Mouse (Mus musculus): ENCODE measurements around the gene Lpcat4. TPM values are rescaled to one million over a fixed set of nuclear protein-coding genes. Genes with fewer than 3 reads are reported as not detected.
"Not testable (repeated sequence)": the region's sequence is repeated elsewhere in the genome, so short reads cannot be mapped to it uniquely, and the experiment has no call there.

The Lpcat4 gene
- polyA plus RNA-seq, 1 experiment from 2014 or later: 16.3 TPM

- H3K36me3 ChIP-seq: no peaks in the 10 kb centered on the region
- 0 out of 2 replicates have a peak, but pooled peaks cover 3% of the 10 kb centered on the region for H3K4me1 ChIP-seq
- under 1% methylated on average over 21 of the region's 21 CpGs for WGBS
- H3K9me3 ChIP-seq: no peaks in the 10 kb centered on the region
- H3K27ac ChIP-seq: no peak overlapping the region
- peak; percentile 94 for ATAC-seq (ENCODE audit: borderline replicate concordance, extremely low read depth, low FRiP score, low TSS enrichment)
- H3K4me3 ChIP-seq: peak overlapping the region; percentile 52
- H3K9ac ChIP-seq: peak overlapping the region; percentile 59
- no peaks in the 10 kb centered on the region for H3K27me3 ChIP-seq
- H3K4me2 ChIP-seq: peak overlapping the region; percentile 81
These were observed 45.2 kb downstream of the Lpcat4 start for GRCm38 (mm10) chr2:112284363-112285030.

DNA sequence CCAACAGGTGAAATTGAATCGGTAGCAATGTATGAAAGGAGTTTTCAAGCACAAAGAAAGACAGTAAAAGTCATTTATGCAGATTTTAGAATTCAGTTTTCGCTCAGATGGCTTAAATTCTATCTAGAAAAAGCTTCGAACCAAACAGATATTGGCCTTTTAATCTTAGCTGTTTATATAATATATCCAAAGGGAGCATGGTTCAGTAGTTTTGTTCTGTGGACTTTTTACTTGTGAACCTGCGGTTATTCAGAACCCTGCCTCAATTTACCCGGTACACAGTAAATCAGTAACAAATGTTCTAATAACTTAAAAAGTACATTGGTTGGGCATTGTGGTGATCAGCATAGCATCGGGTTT is 45.7 kb downstream of the Lpcat4 start:
- Histone ChIP-seq H3K4me3 (peak overlapping the region; percentile 52), H3K27me3 (no peaks in the 10 kb centered on the region), H3K4me2 (peak overlapping the region; percentile 81), H3K9ac (peak overlapping the region; percentile 59), H3K27ac (no peak overlapping the region), H3K36me3 (no peaks in the 10 kb centered on the region), H3K9me3 (no peaks in the 10 kb centered on the region), H3K4me1 (0 out of 2 replicates have a peak, but pooled peaks cover 3% of the 10 kb centered on the region)
- no peak for ATAC-seq (ENCODE audit: borderline replicate concordance, extremely low read depth, low FRiP score, low TSS enrichment)
- WGBS: 44% methylated on average over 6 of the region's 6 CpGs

DNA sequence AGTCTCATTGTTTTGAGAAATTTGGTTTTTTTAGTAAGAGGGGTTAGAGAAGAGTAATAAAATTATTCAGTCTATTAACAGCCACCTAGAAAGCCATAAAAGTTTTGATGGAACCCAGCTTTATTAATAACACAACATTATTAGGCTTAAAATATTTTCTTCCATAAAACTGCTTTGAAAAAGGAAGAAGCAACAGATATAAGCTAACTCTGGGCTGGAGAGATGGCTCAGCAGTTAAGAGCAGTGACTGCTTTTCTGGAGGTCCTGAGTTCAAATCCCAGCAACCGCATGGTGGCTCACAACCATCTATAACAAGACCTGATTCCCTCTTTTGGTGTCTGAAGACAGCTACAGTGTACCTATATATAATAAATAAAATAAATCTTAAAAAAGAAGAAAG is 46.8 kb downstream of the Lpcat4 start:
- WGBS: 87% methylated on average over 1 of the region's 1 CpGs
- not testable (repeated sequence) for H3K36me3 ChIP-seq; H3K4me1 ChIP-seq; H3K9me3 ChIP-seq; H3K4me3 ChIP-seq; H3K27ac ChIP-seq; H3K4me2 ChIP-seq; ATAC-seq (ENCODE audit: borderline replicate concordance, extremely low read depth, low FRiP score, low TSS enrichment); H3K27me3 ChIP-seq; H3K9ac ChIP-seq

DNA sequence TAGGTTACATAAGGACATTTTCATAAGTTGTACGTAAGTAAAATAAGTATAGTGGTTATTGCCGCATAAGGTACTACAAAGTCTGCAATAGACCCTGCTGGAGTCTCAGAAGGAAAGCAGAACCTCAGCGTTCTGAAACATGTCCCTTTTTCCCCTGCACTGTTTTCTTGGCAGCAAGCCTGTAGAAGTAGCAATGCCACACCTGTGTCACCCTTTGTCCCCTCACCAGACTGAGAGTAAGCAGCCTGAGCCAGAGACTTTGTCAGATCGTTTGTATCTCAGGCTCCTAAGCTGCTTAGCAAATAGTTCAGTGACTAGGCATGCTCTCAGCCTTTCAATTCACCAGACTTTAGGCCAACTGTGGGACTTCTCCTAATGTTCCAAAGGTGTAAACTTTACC is 47.8 kb downstream of the Lpcat4 start:
- Histone ChIP-seq H3K4me2 (no peak overlapping the region), H3K27ac (no peak overlapping the region), H3K9me3 (no peaks in the 10 kb centered on the region), H3K36me3 (no peaks in the 10 kb centered on the region), H3K9ac (no peak overlapping the region), H3K4me3 (no peak overlapping the region), H3K27me3 (no peaks in the 10 kb centered on the region), H3K4me1 (no peaks in the 10 kb centered on the region)
- WGBS: 59% methylated on average over 4 of the region's 4 CpGs
- no peak for ATAC-seq (ENCODE audit: borderline replicate concordance, extremely low read depth, low FRiP score, low TSS enrichment)

GRCm38 (mm10) chr2:112289507-112289906 is 50.2 kb downstream of the Lpcat4 start:
- Histone ChIP-seq H3K27me3 (no peaks in the 10 kb centered on the region), H3K4me1 (no peaks in the 10 kb centered on the region), H3K36me3 (no peaks in the 10 kb centered on the region), H3K27ac (no peak overlapping the region), H3K9me3 (no peaks in the 10 kb centered on the region), H3K4me2 (no peak overlapping the region), H3K4me3 (no peak overlapping the region), H3K9ac (no peak overlapping the region)
- WGBS: 81% methylated on average over 3 of the region's 3 CpGs
- no peak for ATAC-seq (ENCODE audit: borderline replicate concordance, extremely low read depth, low FRiP score, low TSS enrichment)

DNA sequence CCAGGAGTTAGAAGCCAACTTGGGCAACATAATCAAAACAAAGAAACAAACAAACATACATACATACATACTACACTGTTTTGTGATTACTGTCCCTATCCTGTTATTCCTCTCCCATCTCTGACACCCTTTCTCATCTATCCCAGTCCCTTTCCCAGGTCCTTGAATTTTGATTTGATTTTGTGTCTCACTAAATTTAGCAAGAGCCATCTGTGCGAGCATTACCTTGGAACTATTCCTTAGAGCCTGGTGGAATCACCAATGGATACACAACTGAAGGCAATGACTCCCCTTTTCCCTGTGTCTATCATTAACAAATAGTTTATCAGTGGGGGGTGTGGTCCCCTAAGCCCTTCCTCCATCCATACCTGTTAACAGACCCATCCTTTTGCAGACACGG is 53.6 kb downstream of the Lpcat4 start:
- H3K4me3 ChIP-seq: no peak overlapping the region
- H3K9ac ChIP-seq: no peak overlapping the region
- no peaks in the 10 kb centered on the region for H3K36me3 ChIP-seq
- WGBS: 85% methylated on average over 2 of the region's 2 CpGs
- no peak overlapping the region for H3K27ac ChIP-seq
- no peaks in the 10 kb centered on the region for H3K4me1 ChIP-seq
- no peaks in the 10 kb centered on the region for H3K9me3 ChIP-seq
- no peak for ATAC-seq (ENCODE audit: borderline replicate concordance, extremely low read depth, low FRiP score, low TSS enrichment)
- no peaks in the 10 kb centered on the region for H3K27me3 ChIP-seq
- H3K4me2 ChIP-seq: no peak overlapping the region

DNA sequence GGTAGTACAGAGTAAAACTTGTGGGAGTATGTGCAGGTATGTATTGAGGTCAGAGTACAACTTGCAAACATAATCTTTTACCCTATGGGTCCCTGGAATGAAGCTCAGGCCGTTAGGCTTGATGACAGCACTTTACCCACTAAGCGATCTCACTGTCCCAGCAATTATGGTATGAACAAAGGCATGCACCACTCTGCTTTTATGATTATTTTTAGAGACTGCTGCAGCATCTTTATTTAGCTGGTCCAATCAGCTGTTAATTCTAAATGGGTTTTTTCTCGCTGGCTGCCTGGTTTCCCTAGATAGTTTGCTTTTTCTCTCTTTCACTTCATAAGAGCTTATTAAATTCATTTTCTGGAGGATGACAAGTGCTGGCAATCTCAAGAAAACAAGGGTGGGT is 56.9 kb downstream of the Lpcat4 start:
- no peak overlapping the region for H3K9ac ChIP-seq
- H3K27ac ChIP-seq: no peak overlapping the region
- H3K27me3 ChIP-seq: no peaks in the 10 kb centered on the region
- H3K36me3 ChIP-seq: no peaks in the 10 kb centered on the region
- H3K4me1 ChIP-seq: no peaks in the 10 kb centered on the region
- no peak overlapping the region for H3K4me3 ChIP-seq
- ATAC-seq (ENCODE audit: borderline replicate concordance, extremely low read depth, low FRiP score, low TSS enrichment): no peak
- no peaks in the 10 kb centered on the region for H3K9me3 ChIP-seq
- WGBS: 77% methylated on average over 3 of the region's 3 CpGs
- H3K4me2 ChIP-seq: no peak overlapping the region

Other genes starting within 250 kb of the Lpcat4 start
- gene Olfr1309, start 249.2 kb upstream of the Lpcat4 start, polyA plus RNA-seq (2015; fragmentation: Nextera tagmentation; extraction: Ambion mirVana): not detected in 2 replicates
- not detected in 2 replicates for gene Olfr1310, start 226.8 kb upstream of the Lpcat4 start, polyA plus RNA-seq (2015; fragmentation: Nextera tagmentation; extraction: Ambion mirVana)
- not detected in 2 replicates for gene Olfr1311, start 215.1 kb upstream of the Lpcat4 start, polyA plus RNA-seq (2015; fragmentation: Nextera tagmentation; extraction: Ambion mirVana)
- not detected in 2 replicates for gene Olfr1312, start 189.2 kb upstream of the Lpcat4 start, polyA plus RNA-seq (2015; fragmentation: Nextera tagmentation; extraction: Ambion mirVana)
- gene Olfr1313, start 161.6 kb upstream of the Lpcat4 start, polyA plus RNA-seq (2015; fragmentation: Nextera tagmentation; extraction: Ambion mirVana): not detected in 2 replicates
- not detected in 2 replicates for gene Olfr1314, start 142.7 kb upstream of the Lpcat4 start, polyA plus RNA-seq (2015; fragmentation: Nextera tagmentation; extraction: Ambion mirVana)
- not detected in 2 replicates for gene Olfr1315-ps1, start 124.0 kb upstream of the Lpcat4 start, polyA plus RNA-seq (2015; fragmentation: Nextera tagmentation; extraction: Ambion mirVana)
- not detected in 2 replicates for gene Olfr1316, start 104.5 kb upstream of the Lpcat4 start, polyA plus RNA-seq (2015; fragmentation: Nextera tagmentation; extraction: Ambion mirVana)
- gene Olfr1317, start 99.1 kb upstream of the Lpcat4 start, polyA plus RNA-seq (2015; fragmentation: Nextera tagmentation; extraction: Ambion mirVana): not detected in 2 replicates
- gene Olfr1318, start 85.3 kb upstream of the Lpcat4 start, polyA plus RNA-seq (2015; fragmentation: Nextera tagmentation; extraction: Ambion mirVana): not detected in 2 replicates
- not detected in 2 replicates for gene Nutm1, start 19.8 kb downstream of the Lpcat4 start, polyA plus RNA-seq (2015; fragmentation: Nextera tagmentation; extraction: Ambion mirVana)
- 182 and 204 TPM in 2 replicates for gene Nop10, start 22.5 kb downstream of the Lpcat4 start, polyA plus RNA-seq (2015; fragmentation: Nextera tagmentation; extraction: Ambion mirVana)
- 6.8 and 9.3 TPM in 2 replicates for gene Slc12a6, start 26.4 kb downstream of the Lpcat4 start, polyA plus RNA-seq (2015; fragmentation: Nextera tagmentation; extraction: Ambion mirVana)
- gene Gm21985, start 26.8 kb downstream of the Lpcat4 start, polyA plus RNA-seq (2015; fragmentation: Nextera tagmentation; extraction: Ambion mirVana): not detected in 2 replicates
- 107 and 113 TPM in 2 replicates for gene Emc4, start 128.6 kb downstream of the Lpcat4 start, polyA plus RNA-seq (2015; fragmentation: Nextera tagmentation; extraction: Ambion mirVana)
- 39.4 and 40.2 TPM in 2 replicates for gene Katnbl1, start 139.7 kb downstream of the Lpcat4 start, polyA plus RNA-seq (2015; fragmentation: Nextera tagmentation; extraction: Ambion mirVana)
- 19.3 and 19.6 TPM in 2 replicates for gene Emc7, start 215.5 kb downstream of the Lpcat4 start, polyA plus RNA-seq (2015; fragmentation: Nextera tagmentation; extraction: Ambion mirVana)
- 0.10 TPM in 1 of 2 replicates, not detected in the other for gene Chrm5, start 241.3 kb downstream of the Lpcat4 start, polyA plus RNA-seq (2015; fragmentation: Nextera tagmentation; extraction: Ambion mirVana)

All from lung, embryonic 15.5 days (tissue).